Mouse (Mus musculus): Measurements from ENCODE around the gene Ssbp1. TPM values are rescaled to one million over a fixed set of nuclear protein-coding genes. Genes with fewer than 3 reads are reported as not detected.

Gene Ssbp1
- total RNA-seq, 2 experiments from 2014 or later = 35.6 to 38.0 TPM

- no peak for DNase-seq
- intact Hi-C loops (cut with DNase I) = no loop called here
Observed at GRCm38 (mm10) chr6:40448626-40449025, 22.5 kb upstream of the Ssbp1 start.

DNA sequence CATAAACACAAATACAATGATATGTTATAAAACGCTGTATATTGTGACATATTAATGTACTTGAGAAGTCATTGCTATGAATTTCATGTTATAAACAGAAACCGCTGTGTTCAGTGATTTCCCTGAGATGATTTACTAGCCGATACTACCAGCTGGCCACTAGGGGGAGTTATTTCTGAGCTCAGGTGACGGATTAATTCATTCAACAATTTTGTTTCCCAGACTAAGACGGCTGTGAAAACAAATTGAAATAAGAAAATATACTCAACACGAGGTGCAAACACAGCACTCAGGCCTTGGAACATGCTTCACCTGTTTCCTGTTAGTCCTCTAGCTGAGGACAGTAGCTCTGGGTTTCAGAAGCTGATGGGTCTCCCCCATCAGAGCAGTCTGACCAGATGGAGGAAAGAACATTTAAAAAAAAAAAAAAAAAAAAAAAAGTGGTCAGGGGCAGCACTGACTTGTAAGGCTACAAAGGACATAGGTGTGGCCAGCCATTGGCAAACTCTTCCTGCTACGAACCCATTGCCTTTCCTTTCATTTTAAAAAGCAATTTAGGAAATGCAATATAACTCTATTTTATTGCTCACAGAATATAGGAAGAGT lies 16.6 kb upstream of the Ssbp1 start:
- no peak for DNase-seq
- intact Hi-C loops (cut with DNase I) = no loop called here

- intact Hi-C loops (cut with DNase I) = no loop called here
- DNase-seq = no peak
Observed at GRCm38 (mm10) chr6:40465710-40466109, 5.4 kb upstream of the Ssbp1 start.

DNA sequence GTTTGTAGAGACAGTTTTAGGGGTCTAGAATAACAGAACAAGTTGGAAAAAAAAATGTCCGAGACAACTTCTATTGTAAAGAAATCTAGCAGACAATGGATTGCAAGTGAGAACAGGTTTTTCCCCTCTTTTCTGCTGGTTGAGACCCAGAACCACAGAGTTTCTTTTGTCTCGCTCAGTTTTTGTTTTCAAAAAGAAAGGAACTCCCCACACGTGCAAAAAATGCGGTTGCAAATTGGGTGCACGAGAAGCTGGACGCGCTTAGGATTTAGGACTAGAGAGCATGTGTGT lies 513 bp downstream of the Ssbp1 start:
- intact Hi-C loops (cut with DNase I) = loop anchor here (1.0 kb wide), 1 partner anchor 146 kb away; the partner anchor contains the start of gene Agk
- no peak for DNase-seq

- DNase-seq = no peak
- intact Hi-C loops (cut with DNase I) = no loop called here
Observed at GRCm38 (mm10) chr6:40476132-40476531, 5.0 kb downstream of the Ssbp1 start.

DNA sequence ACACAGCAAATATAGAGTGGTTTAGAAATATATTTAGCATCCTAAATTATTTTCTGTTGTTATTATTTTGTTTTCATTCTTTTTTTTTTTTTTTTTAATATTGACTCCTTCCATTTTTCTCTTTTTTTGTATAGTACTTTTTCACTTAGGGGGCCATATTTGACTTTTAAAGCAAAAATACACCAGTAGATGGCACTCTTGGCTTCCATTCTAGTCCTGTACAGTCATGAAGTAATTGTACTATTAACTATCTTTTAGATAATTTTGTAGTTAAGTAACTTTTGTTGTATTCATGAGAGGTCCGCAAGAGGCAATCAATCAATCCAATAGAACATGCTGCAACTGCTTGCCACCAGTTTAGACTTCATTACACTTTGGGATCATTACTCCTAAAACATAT lies 8.6 kb downstream of the Ssbp1 start:
- intact Hi-C loops (cut with DNase I) = loop anchor here (2.0 kb wide), 1 partner anchor 209 kb away; no protein-coding TSS in a partner anchor
- DNase-seq = no peak

GRCm38 (mm10) chr6:40482318-40482717 lies 11.2 kb downstream of the Ssbp1 start:
- intact Hi-C loops (cut with DNase I) = no loop called here

GRCm38 (mm10) chr6:40490933-40491332 lies 19.8 kb downstream of the Ssbp1 start, which contains the start of gene Tas2r137:
Tas2r137 (plus strand) TSS chr6:40491233.
- intact Hi-C loops (cut with DNase I) = no loop called here

More at GRCm38 (mm10) chr6:40482318-40482717, 11.2 kb downstream of the Ssbp1 start:
- no peak for DNase-seq

DNA sequence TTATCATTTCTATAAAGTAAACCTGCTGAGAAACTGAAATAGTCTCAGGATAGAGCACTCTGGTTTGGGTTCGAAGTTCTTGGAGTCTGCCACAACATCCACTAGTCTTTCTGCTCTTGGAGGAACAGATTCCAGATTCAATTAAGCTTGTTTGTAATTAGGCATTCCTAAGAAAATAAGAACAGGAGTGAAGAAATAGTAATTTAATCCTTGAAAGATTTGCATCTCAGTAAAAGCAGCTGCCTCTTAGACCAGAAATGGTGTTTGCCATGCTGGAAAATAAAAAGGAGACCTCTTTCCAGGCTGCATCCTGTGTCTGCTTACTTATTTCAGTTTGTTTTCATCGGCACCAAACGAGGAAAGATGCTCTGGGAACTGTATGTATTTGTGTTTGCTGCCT lies 22.1 kb downstream of the Ssbp1 start, which contains the start of gene Tas2r108:
Tas2r108 (plus strand) TSS at position 301 of the 400 bp plus-strand sequence.
- no peak for DNase-seq
- intact Hi-C loops (cut with DNase I) = no loop called here

More at GRCm38 (mm10) chr6:40490933-40491332, 19.8 kb downstream of the Ssbp1 start, which contains the start of gene Tas2r137:
- DNase-seq = no peak

GRCm38 (mm10) chr6:40519408-40519807 lies 48.3 kb downstream of the Ssbp1 start, which contains the start of gene Prss37:
Prss37 (minus strand) TSS chr6:40519508.
- no peak for DNase-seq
- intact Hi-C loops (cut with DNase I) = no loop called here

Other genes with a start within 250 kb of the Ssbp1 start
- 10 to 100 TPM; 17.9 to 18.1 TPM for gene Agk, start 146.2 kb upstream of the Ssbp1 start, total RNA-seq (2021)
- gene E330009J07Rik, start 35.2 kb upstream of the Ssbp1 start, total RNA-seq (2021) = 1 to 10 TPM; 3.6 to 4.1 TPM
- gene Wee2, start 32.3 kb upstream of the Ssbp1 start, total RNA-seq (2021) = not detected
- gene Tas2r137, start 19.9 kb downstream of the Ssbp1 start, total RNA-seq (2021) = not detected
- gene Tas2r108, start 22.2 kb downstream of the Ssbp1 start, total RNA-seq (2021) = not detected
- not detected for gene Prss37, start 48.2 kb downstream of the Ssbp1 start, total RNA-seq (2021)
- not detected for gene Olfr461, start 83.7 kb downstream of the Ssbp1 start, total RNA-seq (2021)
- not detected for gene Olfr460, start 98.1 kb downstream of the Ssbp1 start, total RNA-seq (2021)
- gene Clec5a, start 114.5 kb downstream of the Ssbp1 start, total RNA-seq (2021) = 1 to 10 TPM in 1 of 2 experiments, under 1 TPM in 1; 0.87 to 1.0 TPM
- gene Tas2r138, start 142.0 kb downstream of the Ssbp1 start, total RNA-seq (2021) = not detected
- gene Mgam, start 157.5 kb downstream of the Ssbp1 start, total RNA-seq (2021) = under 1 TPM in 1 of 2 experiments, not detected in 1; 0.27 TPM

Measured in heart, postnatal 36 days (tissue).